Mouse (Mus musculus) limb, embryonic 12.5 days (tissue): Measurements from ENCODE around the gene Spag9. TPM values are rescaled to one million over a fixed set of nuclear protein-coding genes. Genes with fewer than 3 reads are reported as not detected.
"Not testable (repeated sequence)": the region's sequence is repeated elsewhere in the genome, so short reads cannot be mapped to it uniquely, and the experiment has no call there.

Experiments
- ATAC-seq: fragments of 200-750 bp; cut with Nextera tagmentation; 2 replicates; pipeline ENCODE4 v1.8.0; 2017; ENCODE audit warnings: low read depth, moderate TSS enrichment; ENCODE audit not compliant: insufficient number of reproducible peaks, insufficient read depth, low FRiP score, low TSS enrichment
- H3K27ac ChIP-seq: fragments of 300-500 bp; sonication (generic); 2 replicates; pipeline ENCODE4 v1.5.1; 2016; ENCODE audit warnings: mild to moderate bottlenecking, moderate library complexity
- H3K27me3 ChIP-seq: fragments of 300-500 bp; sonication (generic); 2 replicates; pipeline ENCODE4 v1.6.1; 2016; ENCODE audit warnings: mild to moderate bottlenecking, moderate library complexity
- H3K36me3 ChIP-seq: fragments of 300-500 bp; sonication (generic); 2 replicates; pipeline ENCODE4 v1.6.1; 2016; ENCODE audit warnings: mild to moderate bottlenecking, moderate library complexity
- H3K4me1 ChIP-seq: fragments of 300-500 bp; sonication (generic); replicated peaks from 2 replicates; pipeline ENCODE4 v1.6.1; 2016
- H3K4me2 ChIP-seq: fragments of 300-500 bp; sonication (generic); 2 replicates; pipeline ENCODE4 v1.6.1; 2016; ENCODE audit warnings: mild to moderate bottlenecking, moderate library complexity
- H3K4me3 ChIP-seq: fragments of 300-500 bp; sonication (generic); replicated peaks from 2 replicates; pipeline ENCODE4 v1.5.1; 2016; ENCODE audit warnings: mild to moderate bottlenecking
- H3K9ac ChIP-seq: fragments of 300-500 bp; sonication (generic); replicated peaks from 2 replicates; pipeline ENCODE4 v1.6.1; 2016; ENCODE audit warnings: mild to moderate bottlenecking, moderate library complexity
- H3K9me3 ChIP-seq: fragments of 300-500 bp; sonication (generic); 2 replicates; pipeline ENCODE4 v1.6.1; 2016; ENCODE audit warnings: mild to moderate bottlenecking, moderate library complexity
- WGBS: fragments of 180-500 bp; shearing (Covaris S2); methylation state at CpG from one replicate; pipeline ENCODE4 v1.1.7; 2016; 5-methylcytosine and 5-hydroxymethylcytosine counted together
- polyA plus RNA-seq: library from polyadenylated mRNA; unstranded; fragments of >200 nt; fragmentation: Nextera tagmentation; extraction: Ambion mirVana; gene quantifications from 2 replicates; pipeline ENCODE4 v1.2.1, GENCODE M21; 2016

Gene Spag9
- polyA plus RNA-seq, 1 experiment from 2014 or later = 53.8 TPM

GRCm38 (mm10) chr11:94054901-94055300 is 59.0 kb downstream of the Spag9 start:
- Histone ChIP-seq H3K9me3 (no peaks in the 10 kb centered on the region), H3K4me2 (no peak overlapping the region), H3K4me3 (no peak overlapping the region), H3K9ac (no peak overlapping the region), H3K27ac (no peak overlapping the region), H3K4me1 (no peaks in the 10 kb centered on the region), H3K36me3 (peaks cover 40% of the 10 kb centered on the region), H3K27me3 (no peaks in the 10 kb centered on the region)
- ATAC-seq = no peak
- 91% methylated on average over 3 of the region's 3 CpGs for WGBS

DNA sequence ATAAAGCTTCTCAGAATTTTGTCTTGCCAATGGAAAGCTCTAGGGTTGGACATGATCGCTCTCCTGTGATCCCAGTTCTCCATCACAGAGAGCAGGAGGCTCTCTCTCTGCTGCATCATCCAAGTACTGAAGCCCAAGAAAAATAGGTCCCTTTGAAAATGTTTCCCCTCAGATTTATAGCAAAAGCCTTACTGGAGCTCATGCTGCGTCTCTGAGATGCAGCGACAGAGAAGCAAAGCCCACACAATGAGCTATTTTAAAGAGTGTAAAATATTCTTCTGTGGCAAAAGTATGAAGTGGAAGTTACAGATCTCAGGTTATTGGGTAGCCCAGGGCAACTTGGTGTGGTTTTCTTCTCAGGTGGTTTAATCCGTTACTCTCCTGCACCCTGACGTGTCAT is 68.0 kb downstream of the Spag9 start:
- Histone ChIP-seq H3K27ac (no peak overlapping the region), H3K4me2 (no peak overlapping the region), H3K4me3 (no peak overlapping the region), H3K36me3 (peaks cover 39% of the 10 kb centered on the region), H3K9ac (no peak overlapping the region), H3K4me1 (no peaks in the 10 kb centered on the region), H3K9me3 (no peaks in the 10 kb centered on the region), H3K27me3 (no peaks in the 10 kb centered on the region)
- 93% methylated on average over 5 of the region's 5 CpGs for WGBS
- ATAC-seq = no peak

DNA sequence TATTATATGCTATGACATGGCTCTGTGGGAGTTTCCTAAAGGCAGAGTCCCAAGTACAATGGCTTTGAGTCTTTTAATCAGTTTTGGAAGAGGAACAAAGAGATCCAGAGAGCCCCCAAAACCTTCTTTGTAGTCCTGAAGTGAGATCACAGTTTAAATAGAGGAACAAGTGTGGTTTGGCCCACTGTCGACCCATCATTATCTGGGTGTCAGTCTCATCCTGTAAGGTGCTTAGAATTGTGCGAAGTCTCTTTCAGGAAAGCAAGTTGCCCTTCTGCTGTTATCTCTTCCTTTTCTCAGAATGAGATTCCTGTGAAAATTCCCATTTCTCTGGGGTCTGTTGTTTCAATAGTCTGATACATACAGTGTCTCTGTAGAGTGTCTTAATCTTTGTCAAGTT is 74.6 kb downstream of the Spag9 start:
- Histone ChIP-seq H3K27me3 (no peaks in the 10 kb centered on the region), H3K36me3 (peaks cover 48% of the 10 kb centered on the region), H3K9ac (no peak overlapping the region), H3K4me1 (no peaks in the 10 kb centered on the region), H3K4me2 (no peak overlapping the region), H3K9me3 (no peaks in the 10 kb centered on the region), H3K27ac (no peak overlapping the region), H3K4me3 (no peak overlapping the region)
- no peak for ATAC-seq
- WGBS = 94% methylated on average over 2 of the region's 2 CpGs

DNA sequence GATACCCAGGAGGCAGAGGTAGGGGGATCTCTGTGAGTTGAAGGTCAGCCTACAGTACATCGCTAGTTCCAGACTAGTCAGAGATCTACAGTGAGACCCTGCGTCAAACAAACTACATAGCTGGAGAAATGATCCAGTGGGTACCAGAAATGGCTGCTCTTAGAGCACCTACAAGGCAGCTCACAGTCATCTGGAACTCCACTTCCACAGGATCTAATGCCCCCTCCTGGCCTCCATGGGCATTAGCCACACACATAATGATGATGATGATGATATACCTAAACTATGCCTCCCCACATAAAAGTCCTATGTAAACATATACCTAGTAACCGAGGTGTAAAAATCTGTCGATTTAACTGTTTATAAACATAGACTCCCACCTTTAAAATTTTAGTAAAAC is 77.4 kb downstream of the Spag9 start:
- no peak overlapping the region for H3K4me3 ChIP-seq
- no peak overlapping the region for H3K27ac ChIP-seq
- ATAC-seq = no peak
- no peaks in the 10 kb centered on the region for H3K9me3 ChIP-seq
- WGBS = 83% methylated on average over 4 of the region's 4 CpGs
- no peaks in the 10 kb centered on the region for H3K27me3 ChIP-seq
- H3K4me1 ChIP-seq = no peaks in the 10 kb centered on the region
- no peak overlapping the region for H3K9ac ChIP-seq
- peaks cover 40% of the 10 kb centered on the region for H3K36me3 ChIP-seq
- no peak overlapping the region for H3K4me2 ChIP-seq

- not testable (repeated sequence) for ATAC-seq, H3K27ac ChIP-seq
These were observed 91.1 kb downstream of the Spag9 start for GRCm38 (mm10) chr11:94086966-94087365.

GRCm38 (mm10) chr11:94090496-94090895 is 94.6 kb downstream of the Spag9 start:
- 89% methylated on average over 4 of the region's 4 CpGs for WGBS
- H3K27me3 ChIP-seq = no peaks in the 10 kb centered on the region
- H3K36me3 ChIP-seq = peaks cover 71% of the 10 kb centered on the region
- no peak overlapping the region for H3K4me3 ChIP-seq
- no peaks in the 10 kb centered on the region for H3K9me3 ChIP-seq
- ATAC-seq = no peak
- H3K4me2 ChIP-seq = no peak overlapping the region
- no peaks in the 10 kb centered on the region for H3K4me1 ChIP-seq
- H3K27ac ChIP-seq = no peak overlapping the region
- H3K9ac ChIP-seq = no peak overlapping the region

More at GRCm38 (mm10) chr11:94086966-94087365, 91.1 kb downstream of the Spag9 start:
- not testable (repeated sequence) for H3K4me1 ChIP-seq, H3K9me3 ChIP-seq, H3K4me2 ChIP-seq, H3K4me3 ChIP-seq, H3K27me3 ChIP-seq, H3K9ac ChIP-seq
- 78% methylated on average over 2 of the region's 2 CpGs for WGBS
- peaks cover 75% of the 10 kb centered on the region for H3K36me3 ChIP-seq

- WGBS = 88% methylated on average over 3 of the region's 3 CpGs
- no peak overlapping the region for H3K4me2 ChIP-seq
- H3K36me3 ChIP-seq = peaks cover 82% of the 10 kb centered on the region
- H3K27ac ChIP-seq = no peak overlapping the region
- H3K9ac ChIP-seq = no peak overlapping the region
- H3K27me3 ChIP-seq = no peaks in the 10 kb centered on the region
- ATAC-seq = no peak
- H3K4me3 ChIP-seq = no peak overlapping the region
- no peaks in the 10 kb centered on the region for H3K4me1 ChIP-seq
- no peaks in the 10 kb centered on the region for H3K9me3 ChIP-seq
These were observed 101.6 kb downstream of the Spag9 start for GRCm38 (mm10) chr11:94097489-94097888.

GRCm38 (mm10) chr11:94098840-94099239 is 102.9 kb downstream of the Spag9 start:
- H3K9ac ChIP-seq = no peak overlapping the region
- peaks cover 77% of the 10 kb centered on the region for H3K36me3 ChIP-seq
- H3K27me3 ChIP-seq = no peaks in the 10 kb centered on the region
- no peak overlapping the region for H3K4me3 ChIP-seq
- H3K27ac ChIP-seq = no peak overlapping the region
- no peaks in the 10 kb centered on the region for H3K4me1 ChIP-seq
- H3K4me2 ChIP-seq = no peak overlapping the region
- H3K9me3 ChIP-seq = no peaks in the 10 kb centered on the region
- 98% methylated on average over 5 of the region's 5 CpGs for WGBS
- no peak for ATAC-seq

GRCm38 (mm10) chr11:94113795-94114194 is 117.9 kb downstream of the Spag9 start:
- Histone ChIP-seq H3K4me3 (no peak overlapping the region), H3K4me2 (no peak overlapping the region), H3K36me3 (peaks cover 72% of the 10 kb centered on the region), H3K27me3 (no peaks in the 10 kb centered on the region), H3K9me3 (no peaks in the 10 kb centered on the region), H3K9ac (no peak overlapping the region), H3K4me1 (no peaks in the 10 kb centered on the region), H3K27ac (no peak overlapping the region)
- ATAC-seq = no peak
- 92% methylated on average over 2 of the region's 2 CpGs for WGBS

DNA sequence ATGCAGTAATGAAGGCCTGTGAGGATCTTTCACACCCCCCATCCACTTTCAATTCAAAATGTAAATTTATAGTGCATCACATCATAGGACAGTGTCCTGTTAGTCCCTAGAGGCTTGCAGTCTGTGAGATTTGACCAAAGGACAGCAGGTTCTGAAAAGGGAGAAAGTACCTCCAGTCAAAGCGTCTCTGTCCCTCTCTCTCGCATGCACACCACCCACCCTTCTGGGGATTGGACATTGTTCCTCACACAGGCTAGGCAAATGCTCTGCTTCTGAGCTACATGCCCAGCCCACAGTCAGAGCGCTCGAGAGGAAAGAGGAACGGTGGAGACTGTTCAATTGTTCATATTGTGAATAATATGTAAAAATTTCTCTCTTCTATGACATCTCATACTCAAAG is 119.5 kb downstream of the Spag9 start:
- H3K27ac ChIP-seq = no peak overlapping the region
- no peak overlapping the region for H3K4me2 ChIP-seq
- WGBS = 96% methylated on average over 5 of the region's 5 CpGs
- no peak for ATAC-seq
- H3K9me3 ChIP-seq = no peaks in the 10 kb centered on the region
- no peak overlapping the region for H3K4me3 ChIP-seq
- no peak overlapping the region for H3K9ac ChIP-seq
- H3K27me3 ChIP-seq = no peaks in the 10 kb centered on the region
- peaks cover 69% of the 10 kb centered on the region for H3K36me3 ChIP-seq
- no peaks in the 10 kb centered on the region for H3K4me1 ChIP-seq

GRCm38 (mm10) chr11:94116655-94117054 is 120.8 kb downstream of the Spag9 start:
- Histone ChIP-seq H3K4me3 (no peak overlapping the region), H3K4me2 (no peak overlapping the region), H3K9me3 (no peaks in the 10 kb centered on the region), H3K27ac (no peak overlapping the region), H3K27me3 (no peaks in the 10 kb centered on the region), H3K36me3 (peaks cover 76% of the 10 kb centered on the region), H3K4me1 (no peaks in the 10 kb centered on the region), H3K9ac (no peak overlapping the region)
- 96% methylated on average over 7 of the region's 7 CpGs for WGBS
- no peak for ATAC-seq

- H3K9me3 ChIP-seq = no peaks in the 10 kb centered on the region
- no peak overlapping the region for H3K27ac ChIP-seq
- H3K4me1 ChIP-seq = no peaks in the 10 kb centered on the region
- H3K4me3 ChIP-seq = no peak overlapping the region
- no peak overlapping the region for H3K9ac ChIP-seq
- H3K4me2 ChIP-seq = no peak overlapping the region
- 96% methylated on average over 6 of the region's 6 CpGs for WGBS
- no peaks in the 10 kb centered on the region for H3K27me3 ChIP-seq
- no peak for ATAC-seq
- peaks cover 77% of the 10 kb centered on the region for H3K36me3 ChIP-seq
These were observed 121.9 kb downstream of the Spag9 start for GRCm38 (mm10) chr11:94117836-94118235.
